Mouse (Mus musculus) lung, embryonic 14.5 days (tissue): ENCODE data around the gene Paf1. TPM values are rescaled to one million over a fixed set of nuclear protein-coding genes. Genes with fewer than 3 reads are reported as not detected.

ENCODE experiments used
- ATAC-seq: fragments of 200-750 bp; cut with Nextera tagmentation; 2 replicates; pipeline ENCODE4 v1.8.0; 2017; ENCODE audit warnings: mild to moderate bottlenecking, moderate TSS enrichment, moderate library complexity; ENCODE audit not compliant: insufficient read depth
- DNase-seq: peaks from one replicate; pipeline ENCODE4 v3.0.0-alpha.2; 2015
- H3K27ac ChIP-seq: fragments of 300-500 bp; sonication (generic); 2 replicates; pipeline ENCODE4 v1.5.1; 2014; ENCODE audit warnings: low read depth, mild to moderate bottlenecking, moderate library complexity
- H3K27me3 ChIP-seq: fragments of 300-500 bp; sonication (generic); 2 replicates; pipeline ENCODE4 v1.6.1; 2014; ENCODE audit warnings: low read length, control low read depth; ENCODE audit not compliant: insufficient read depth
- H3K36me3 ChIP-seq: fragments of 300-500 bp; sonication (generic); 2 replicates; pipeline ENCODE4 v1.6.1; 2014; ENCODE audit warnings: control low read depth; ENCODE audit not compliant: insufficient read depth
- H3K4me1 ChIP-seq: fragments of 300-500 bp; sonication (generic); 2 replicates; pipeline ENCODE4 v1.6.1; 2014; ENCODE audit warnings: antibody characterized with exemption, control low read depth; ENCODE audit not compliant: insufficient read depth
- H3K4me2 ChIP-seq: fragments of 300-500 bp; sonication (generic); 2 replicates; pipeline ENCODE4 v1.6.1; 2014; ENCODE audit warnings: mild to moderate bottlenecking
- H3K4me3 ChIP-seq: fragments of 300-500 bp; sonication (generic); 2 replicates; pipeline ENCODE4 v1.5.1; 2014; ENCODE audit warnings: low read depth, low read length
- H3K9ac ChIP-seq: fragments of 300-500 bp; sonication (generic); 2 replicates; pipeline ENCODE4 v1.6.1; 2014
- H3K9me3 ChIP-seq: fragments of 300-500 bp; sonication (generic); 2 replicates; pipeline ENCODE4 v1.6.1; 2016; ENCODE audit warnings: low read depth, low read length, control low read depth
- CTCF ChIP-seq: IDR thresholded peaks from 2 replicates; pipeline ENCODE4 v1.5.1; 2016; ENCODE audit warnings: antibody characterized with exemption, low read depth
- WGBS: fragments of 180-500 bp; shearing (Covaris S2); extraction: QIAGEN DNeasy Blood & Tissue Kit; methylation state at CpG from one replicate; pipeline ENCODE4 v1.1.7; 2014; 5-methylcytosine and 5-hydroxymethylcytosine counted together
- polyA plus RNA-seq: library from polyadenylated mRNA; unstranded; fragments of >200 nt; fragmentation: Nextera tagmentation; extraction: Ambion mirVana; gene quantifications from 2 replicates; pipeline ENCODE4 v1.2.1, GENCODE M21; 2014

Paf1 gene
- polyA plus RNA-seq, 1 experiment from 2014 or later: 75.4 TPM

DNA sequence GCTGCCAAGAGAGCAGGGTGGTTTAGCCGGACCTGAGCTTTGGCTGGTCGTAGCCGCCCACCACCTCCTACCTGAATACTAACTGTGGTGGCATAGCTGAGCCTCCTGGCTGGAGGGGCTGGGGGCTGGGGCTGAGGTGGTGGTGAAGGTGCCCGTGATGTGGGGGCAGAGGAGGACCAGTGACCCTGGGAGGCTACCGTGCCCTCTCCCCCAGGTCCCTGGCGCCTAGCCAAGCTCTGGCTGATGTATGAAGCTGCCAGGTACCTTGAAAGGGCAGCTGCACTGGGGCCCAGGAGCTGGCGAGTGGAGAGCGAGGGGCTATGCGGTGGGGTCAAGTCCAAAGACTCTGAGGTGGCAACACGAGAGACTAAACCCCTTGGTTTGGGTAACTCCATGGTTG lies 32.9 kb upstream of the Paf1 start:
- Histone ChIP-seq H3K9me3 (no peaks in the 10 kb centered on the region), H3K36me3 (peaks cover 55% of the 10 kb centered on the region), H3K27me3 (no peaks in the 10 kb centered on the region), H3K4me3 (no peak overlapping the region), H3K9ac (no peak overlapping the region), H3K4me2 (no peak overlapping the region), H3K27ac (no peak overlapping the region), H3K4me1 (peaks cover 13% of the 10 kb centered on the region)
- WGBS: 81% methylated on average over 10 of the region's 10 CpGs
- no peak for TF ChIP-seq CTCF
- ATAC-seq (no peak), DNase-seq (no peak)

DNA sequence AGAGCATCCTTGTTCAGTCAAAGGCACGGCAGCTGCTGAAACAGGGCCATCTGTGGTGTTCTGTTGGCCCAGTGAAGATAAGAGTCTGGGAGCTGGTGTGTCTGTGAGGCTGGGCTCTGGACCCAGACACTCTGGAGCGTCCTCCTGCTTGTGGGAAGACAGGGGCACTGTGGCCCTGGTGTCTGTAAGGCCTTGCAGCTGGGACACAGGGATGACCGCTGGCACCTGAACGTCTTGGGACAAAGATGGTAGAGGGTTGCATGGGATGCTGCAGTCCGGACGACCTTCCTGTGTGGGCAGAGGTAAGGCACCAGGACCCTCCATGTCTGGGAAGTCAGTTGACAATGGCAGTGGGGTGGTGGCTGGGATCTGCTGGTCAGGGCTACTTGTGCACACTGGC lies 32.5 kb upstream of the Paf1 start:
- ATAC-seq (no peak), DNase-seq (no peak)
- Histone ChIP-seq H3K36me3 (peaks cover 56% of the 10 kb centered on the region), H3K27me3 (no peaks in the 10 kb centered on the region), H3K9me3 (no peaks in the 10 kb centered on the region), H3K27ac (no peak overlapping the region), H3K4me1 (peaks cover 13% of the 10 kb centered on the region), H3K4me2 (no peak overlapping the region), H3K4me3 (no peak overlapping the region), H3K9ac (no peak overlapping the region)
- WGBS: 91% methylated on average over 6 of the region's 6 CpGs
- no peak for TF ChIP-seq CTCF

DNA sequence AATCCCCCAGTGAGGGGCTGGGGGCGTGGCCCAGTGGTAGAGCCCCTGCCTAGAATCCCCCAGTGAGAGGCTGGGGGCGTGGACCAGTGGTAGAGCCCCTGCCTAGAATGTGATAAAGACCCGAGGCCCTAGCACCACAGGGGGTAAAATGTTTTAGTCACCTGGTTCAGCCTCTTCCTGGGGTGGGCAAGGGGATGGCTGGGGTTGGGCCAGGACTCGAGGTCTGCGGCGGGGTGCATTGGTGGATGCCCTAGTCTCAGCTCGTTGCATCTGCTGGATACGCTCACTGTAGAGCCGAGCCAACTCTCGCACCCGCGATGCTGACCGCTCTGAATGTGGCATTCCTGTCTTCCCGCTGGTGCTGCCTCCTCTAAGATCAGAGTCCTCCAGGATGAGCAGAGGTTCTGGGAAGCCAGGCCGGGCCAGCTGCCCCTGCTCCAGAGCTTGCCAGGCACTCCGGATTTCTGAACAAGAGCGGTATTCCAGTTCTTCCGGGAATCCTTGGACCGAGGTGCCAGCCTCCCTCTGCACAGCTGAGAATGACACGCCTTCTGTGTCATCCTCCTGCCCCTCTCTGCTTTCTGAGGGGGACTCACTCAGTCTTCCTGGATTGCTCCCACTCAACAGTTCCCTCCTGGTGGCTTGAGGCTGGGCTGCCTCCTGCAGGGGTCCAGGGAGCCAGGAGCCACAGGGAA lies 31.0 kb upstream of the Paf1 start:
- peaks cover 13% of the 10 kb centered on the region for H3K4me1 ChIP-seq
- H3K9ac ChIP-seq: no peak overlapping the region
- DNase-seq (no peak), ATAC-seq (no peak)
- no peaks in the 10 kb centered on the region for H3K9me3 ChIP-seq
- H3K36me3 ChIP-seq: peaks cover 67% of the 10 kb centered on the region
- no peak overlapping the region for H3K4me3 ChIP-seq
- H3K4me2 ChIP-seq: no peak overlapping the region
- H3K27ac ChIP-seq: no peak overlapping the region
- TF ChIP-seq CTCF: no peak
- 94% methylated on average over 19 of the region's 20 CpGs for WGBS
- no peaks in the 10 kb centered on the region for H3K27me3 ChIP-seq

DNA sequence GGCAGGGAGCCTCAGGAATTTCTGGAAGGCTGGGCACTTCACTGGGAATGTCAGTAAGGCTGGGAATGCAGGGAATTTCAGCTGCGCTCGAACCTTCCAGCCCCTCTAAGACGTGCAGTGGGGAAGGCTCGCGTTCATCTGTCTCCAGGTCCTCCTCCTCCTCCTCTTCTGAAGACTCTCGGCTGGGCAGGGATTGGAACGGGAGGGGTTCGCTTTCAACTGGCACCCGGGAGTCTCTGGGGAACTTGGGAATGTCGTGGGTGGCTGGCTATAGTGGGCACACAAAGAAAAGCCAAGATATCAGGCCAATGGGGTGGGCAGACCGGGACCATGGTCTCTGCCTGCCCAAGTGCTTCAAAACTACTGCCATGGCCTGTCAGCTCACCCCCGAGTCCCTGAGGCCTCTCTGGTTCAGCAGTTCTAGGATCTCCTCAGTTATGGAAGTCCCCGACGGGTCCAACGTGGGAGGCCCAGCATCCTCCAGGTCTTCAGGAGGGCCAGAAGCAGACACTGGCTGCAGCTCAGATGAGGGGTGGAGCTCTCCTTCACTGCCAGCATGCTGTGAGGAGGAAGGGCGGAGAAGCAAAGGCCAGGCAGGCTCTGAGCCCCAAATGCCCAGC lies 30.2 kb upstream of the Paf1 start:
- DNase-seq (no peak), ATAC-seq (no peak)
- H3K9ac ChIP-seq: no peak overlapping the region
- H3K36me3 ChIP-seq: peaks cover 75% of the 10 kb centered on the region
- H3K4me2 ChIP-seq: no peak overlapping the region
- H3K9me3 ChIP-seq: no peaks in the 10 kb centered on the region
- H3K4me3 ChIP-seq: no peak overlapping the region
- H3K27me3 ChIP-seq: no peaks in the 10 kb centered on the region
- 83% methylated on average over 16 of the region's 16 CpGs for WGBS
- no peak overlapping the region for H3K27ac ChIP-seq
- TF ChIP-seq CTCF: no peak
- H3K4me1 ChIP-seq: peaks cover 7% of the 10 kb centered on the region

DNA sequence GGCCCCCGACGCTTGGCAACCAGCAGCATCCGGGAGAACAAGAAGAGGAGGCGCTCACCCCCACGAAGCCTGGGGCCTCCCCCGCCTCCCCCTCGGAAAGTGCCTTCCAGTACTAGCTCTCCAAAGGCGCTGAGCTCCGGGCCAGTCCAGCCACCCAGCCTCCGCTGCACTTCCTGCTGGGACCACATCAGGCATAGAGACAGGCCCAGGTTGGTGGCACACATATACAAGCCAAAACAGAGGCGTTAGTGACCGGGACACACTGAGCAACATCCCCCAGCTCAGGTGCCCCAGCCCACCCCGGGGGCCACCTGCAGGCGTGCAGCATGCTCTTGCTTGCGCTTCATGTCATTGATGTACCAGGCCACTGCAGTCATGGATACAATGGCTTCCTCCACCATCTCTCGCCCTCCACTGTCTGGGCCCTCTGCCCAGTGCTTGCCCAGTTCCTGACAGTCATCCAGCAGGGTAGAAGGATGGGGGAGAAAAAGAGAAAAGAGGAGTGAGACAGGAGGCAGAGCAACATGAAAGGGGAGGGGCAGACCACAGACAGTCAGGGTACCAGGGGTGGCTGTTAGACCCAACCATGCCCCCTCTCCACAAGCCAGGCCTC lies 25.0 kb upstream of the Paf1 start:
- Histone ChIP-seq H3K9ac (no peak overlapping the region), H3K27ac (no peak overlapping the region), H3K27me3 (no peaks in the 10 kb centered on the region), H3K9me3 (no peaks in the 10 kb centered on the region), H3K36me3 (peaks cover 64% of the 10 kb centered on the region), H3K4me1 (0 out of 2 replicates have a peak, but pooled peaks cover 10% of the 10 kb centered on the region), H3K4me2 (no peak overlapping the region), H3K4me3 (no peak overlapping the region)
- DNase-seq: no peak
- ATAC-seq: no peak
- no peak for TF ChIP-seq CTCF
- 91% methylated on average over 16 of the region's 16 CpGs for WGBS

DNA sequence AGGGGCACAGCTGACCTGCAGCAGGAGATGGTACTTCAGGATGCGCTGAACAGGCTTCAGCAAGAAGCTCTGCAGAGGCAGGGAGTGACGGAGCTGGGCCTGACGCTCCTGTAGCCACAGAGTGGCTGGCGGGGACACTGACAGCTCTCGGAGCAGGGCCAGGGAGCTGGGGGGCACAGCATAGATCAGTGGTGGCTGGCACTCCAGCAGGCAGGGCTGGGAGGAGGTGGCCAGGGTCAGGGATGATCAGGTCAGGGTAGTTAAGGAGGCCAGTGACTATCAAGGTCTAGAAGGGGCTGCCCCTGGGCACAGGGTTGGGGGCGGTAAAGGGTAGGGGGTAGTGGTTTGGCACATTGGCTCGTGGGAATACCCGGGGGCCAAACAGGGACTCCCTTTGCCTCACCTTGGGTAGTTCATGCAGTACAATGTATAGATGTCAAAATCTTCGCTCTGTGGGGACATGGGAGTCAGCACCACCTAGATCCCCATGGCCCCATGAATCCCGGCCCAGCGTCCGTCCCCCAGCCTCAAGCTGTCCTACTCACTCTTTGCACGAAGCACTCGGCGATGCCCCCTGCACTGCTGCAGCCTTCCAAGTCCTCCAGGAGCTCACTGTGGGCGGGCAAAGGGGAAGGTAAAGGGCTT lies 24.4 kb upstream of the Paf1 start:
- H3K9ac ChIP-seq: no peak overlapping the region
- H3K4me3 ChIP-seq: no peak overlapping the region
- 94% methylated on average over 16 of the region's 16 CpGs for WGBS

DNA sequence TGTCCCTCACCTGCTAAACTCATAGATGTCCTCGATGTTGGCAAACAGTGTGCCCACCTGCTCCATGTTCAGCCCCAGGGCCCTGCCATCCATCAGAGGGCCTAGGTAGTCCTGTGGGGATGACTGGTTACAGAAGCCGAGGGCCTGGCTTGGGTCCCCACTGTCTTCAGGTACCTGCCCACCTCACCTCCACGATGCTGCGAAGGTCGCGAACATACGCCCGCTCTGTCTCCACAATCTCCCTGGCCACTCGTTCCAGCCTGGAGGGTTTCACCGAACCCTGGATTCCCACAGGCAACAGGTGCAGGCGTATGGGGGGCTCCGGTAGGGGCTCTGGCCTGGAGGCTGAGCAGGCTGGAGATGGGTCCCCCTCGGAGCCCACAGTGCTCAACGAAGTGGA lies 22.7 kb upstream of the Paf1 start:
- 89% methylated on average over 14 of the region's 14 CpGs for WGBS
- no peak for ATAC-seq
- Histone ChIP-seq H3K9ac (peak overlapping the region; percentile 96), H3K36me3 (peaks cover 50% of the 10 kb centered on the region), H3K27me3 (no peaks in the 10 kb centered on the region), H3K9me3 (no peaks in the 10 kb centered on the region), H3K27ac (no peak overlapping the region), H3K4me3 (peak overlapping the region; percentile 87), H3K4me1 (0 out of 2 replicates have a peak, but pooled peaks cover 10% of the 10 kb centered on the region), H3K4me2 (peak overlapping the region; percentile 88)
- TF ChIP-seq CTCF: no peak
- no peak for DNase-seq

More for the DNA sequence above, 24.4 kb upstream of the Paf1 start:
- Histone ChIP-seq H3K4me2 (no peak overlapping the region), H3K4me1 (0 out of 2 replicates have a peak, but pooled peaks cover 10% of the 10 kb centered on the region), H3K36me3 (peaks cover 63% of the 10 kb centered on the region), H3K9me3 (no peaks in the 10 kb centered on the region), H3K27me3 (no peaks in the 10 kb centered on the region), H3K27ac (no peak overlapping the region)
- TF ChIP-seq CTCF: no peak
- no peak for DNase-seq
- ATAC-seq: no peak
